Mouse (Mus musculus) ovary, postnatal 10 days (tissue): Measurements from ENCODE around the gene Abcg8.

Experiments used
- DNase-seq: peaks from one replicate; pipeline ENCODE4 v3.0.0; 2022; ENCODE audit warnings: low spot score

Gene Abcg8

GRCm38 (mm10) chr17:84709403-84709851 lies 33.3 kb downstream of the Abcg8 start:
- DNase-seq: no peak

DNA sequence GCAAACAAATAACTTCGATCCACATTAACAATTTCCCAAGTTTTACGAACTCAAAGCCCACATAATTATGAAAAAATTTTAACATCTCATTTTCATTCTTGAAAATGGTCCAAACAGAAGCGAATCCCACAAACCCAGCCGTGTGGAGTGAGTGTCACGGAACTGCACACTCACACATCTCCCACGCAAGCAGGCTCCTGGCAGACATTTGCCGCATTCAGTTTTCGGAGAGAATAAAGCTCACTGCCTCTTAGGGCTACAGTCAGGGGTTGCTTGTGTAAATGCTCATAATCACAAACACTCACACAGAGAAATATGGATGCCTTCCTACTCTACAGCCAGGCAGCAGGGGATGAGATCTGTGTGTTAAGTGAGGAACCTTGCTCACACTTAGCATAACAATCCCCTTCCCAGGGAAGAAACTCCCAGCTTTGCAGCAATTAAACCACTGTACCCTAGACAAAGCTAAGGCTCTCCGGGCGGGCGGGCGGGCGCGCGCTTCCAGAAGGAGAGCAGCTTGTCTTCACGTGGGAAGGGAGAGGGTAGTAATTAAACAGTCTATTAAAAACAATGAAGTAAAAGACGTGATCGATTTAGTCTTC lies 37.6 kb downstream of the Abcg8 start:
- no peak for DNase-seq

- DNase-seq: no peak
Observed at GRCm38 (mm10) chr17:84714930-84715329, 38.8 kb downstream of the Abcg8 start.

GRCm38 (mm10) chr17:84716252-84716872 lies 40.3 kb downstream of the Abcg8 start:
- DNase-seq: no peak

- no peak for DNase-seq
Observed at GRCm38 (mm10) chr17:84717416-84717815, 41.3 kb downstream of the Abcg8 start.

DNA sequence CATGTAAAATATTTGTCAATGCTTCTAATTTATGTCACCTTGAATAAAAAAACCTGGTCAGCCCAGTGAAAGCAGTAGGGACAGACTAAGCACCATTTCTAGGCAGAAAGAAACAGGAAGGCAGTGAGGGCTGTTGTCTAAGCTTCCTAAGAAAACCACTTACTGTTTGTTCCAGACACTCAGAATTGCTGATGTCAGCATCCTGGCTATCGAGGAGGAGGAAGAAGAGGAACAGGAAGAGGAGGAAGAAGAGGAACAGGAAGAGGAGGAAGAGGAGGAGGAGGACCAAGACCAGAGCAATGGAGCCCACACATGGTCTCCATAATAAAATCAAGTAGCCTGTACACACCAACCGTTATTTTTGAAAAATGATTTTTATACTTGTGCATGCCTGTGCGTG lies 43.0 kb downstream of the Abcg8 start:
- DNase-seq: no peak

- DNase-seq: no peak
Observed at GRCm38 (mm10) chr17:84724028-84724427, 47.9 kb downstream of the Abcg8 start.

DNA sequence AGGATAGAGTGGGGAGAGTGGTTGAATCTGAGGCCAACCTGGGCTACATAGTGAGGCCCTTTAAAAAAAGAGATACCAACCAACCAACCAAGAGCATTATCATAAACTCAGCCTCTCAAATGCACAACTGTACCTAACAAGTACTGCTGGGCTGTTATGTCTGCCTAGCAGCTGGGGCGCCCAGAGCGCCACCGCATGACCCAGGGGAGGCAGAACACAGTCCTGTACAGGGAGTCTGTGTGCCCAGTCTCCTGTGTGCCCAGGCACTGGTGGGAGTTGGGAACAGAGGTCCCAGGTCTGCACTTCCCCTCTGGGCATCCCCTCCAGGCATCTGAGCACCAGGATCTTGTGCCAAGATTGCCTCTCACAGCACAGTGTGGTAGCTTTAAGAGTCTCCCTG lies 49.1 kb downstream of the Abcg8 start:
- DNase-seq: no peak

- no peak for DNase-seq
Observed at GRCm38 (mm10) chr17:84728201-84728911, 52.3 kb downstream of the Abcg8 start.

DNA sequence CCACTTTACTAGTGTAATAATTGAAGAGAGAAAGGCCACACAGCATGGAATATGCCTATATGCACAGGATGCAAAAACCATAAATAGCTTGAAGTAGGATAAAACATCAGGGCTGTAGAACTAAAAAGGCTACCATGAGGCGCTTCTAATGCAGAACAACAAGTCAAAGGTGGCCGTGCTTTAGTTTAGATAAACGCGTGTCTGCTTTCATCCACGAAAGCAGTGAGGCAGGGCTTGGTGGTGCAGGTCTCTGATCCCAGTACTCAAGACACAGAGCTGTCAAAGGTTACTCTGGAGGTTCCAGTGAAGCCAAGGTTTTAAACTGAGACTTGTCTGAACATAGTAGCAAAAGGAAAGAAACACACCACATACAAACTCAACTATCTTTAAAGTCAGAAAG lies 53.0 kb downstream of the Abcg8 start:
- DNase-seq: no peak

GRCm38 (mm10) chr17:84731361-84731760 lies 55.3 kb downstream of the Abcg8 start:
- DNase-seq: no peak

- DNase-seq: no peak
Observed at GRCm38 (mm10) chr17:84732612-84733011, 56.5 kb downstream of the Abcg8 start.

DNA sequence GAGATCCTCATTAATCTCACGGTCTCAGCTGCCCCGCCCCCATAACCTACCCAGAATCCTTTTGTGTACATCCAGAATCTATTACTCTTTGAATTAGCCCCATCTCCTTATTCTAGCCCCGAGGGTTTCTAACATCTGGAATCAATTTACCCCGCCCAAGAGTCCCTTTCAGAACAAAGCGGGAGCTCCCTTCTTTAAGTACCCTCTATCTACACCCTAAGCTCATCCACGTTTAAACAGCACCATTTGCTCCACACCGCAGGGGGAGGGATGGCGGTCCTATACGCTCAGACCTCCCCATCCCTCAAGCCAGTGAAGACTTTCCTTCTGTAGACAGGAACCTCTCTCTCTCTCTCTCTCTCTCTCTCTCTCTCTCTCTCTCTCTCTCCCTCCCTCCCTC lies 60.6 kb downstream of the Abcg8 start:
- DNase-seq: no peak

GRCm38 (mm10) chr17:84738073-84738797 lies 62.1 kb downstream of the Abcg8 start:
- no peak for DNase-seq

DNA sequence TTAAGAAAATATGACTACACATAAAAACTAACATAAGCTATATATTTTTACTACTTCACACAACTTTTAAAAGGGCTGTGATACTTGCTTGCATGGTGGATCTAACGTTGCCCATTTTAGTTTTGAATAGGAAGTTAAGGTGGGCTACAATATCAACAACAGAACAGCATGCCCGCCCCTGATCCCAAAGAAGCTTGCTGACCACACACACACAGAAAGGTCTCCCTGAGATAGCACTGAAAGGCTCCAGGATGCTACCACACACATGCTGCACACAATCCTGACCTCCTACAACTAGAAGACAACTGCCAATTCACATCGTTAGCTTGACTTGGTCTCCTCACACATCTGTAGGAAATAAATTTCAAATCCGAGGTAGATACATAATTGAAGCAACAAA lies 68.2 kb downstream of the Abcg8 start:
- no peak for DNase-seq

GRCm38 (mm10) chr17:84745001-84745400 lies 68.9 kb downstream of the Abcg8 start:
- DNase-seq: no peak

DNA sequence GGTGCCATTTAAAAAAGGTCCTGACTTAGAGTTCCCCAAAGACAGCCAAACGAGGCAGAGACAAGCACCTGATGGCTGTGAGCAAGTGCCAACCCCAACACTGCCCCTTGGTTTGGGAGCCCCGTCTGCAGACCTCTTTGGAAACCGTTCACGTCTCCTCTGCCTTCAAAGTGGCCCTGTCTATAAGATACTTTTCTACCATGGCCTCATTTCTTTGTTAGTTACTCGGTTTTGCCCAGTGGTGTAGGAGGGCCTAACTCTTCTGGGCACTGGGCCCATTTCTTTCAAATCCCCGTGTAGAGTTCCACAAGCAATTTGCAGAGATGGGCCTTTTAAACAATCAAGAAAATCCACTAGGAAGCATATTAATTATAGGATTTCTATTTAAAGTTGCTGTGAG lies 71.1 kb downstream of the Abcg8 start:
- no peak for DNase-seq

GRCm38 (mm10) chr17:84748152-84748682 lies 72.1 kb downstream of the Abcg8 start:
- DNase-seq: no peak

DNA sequence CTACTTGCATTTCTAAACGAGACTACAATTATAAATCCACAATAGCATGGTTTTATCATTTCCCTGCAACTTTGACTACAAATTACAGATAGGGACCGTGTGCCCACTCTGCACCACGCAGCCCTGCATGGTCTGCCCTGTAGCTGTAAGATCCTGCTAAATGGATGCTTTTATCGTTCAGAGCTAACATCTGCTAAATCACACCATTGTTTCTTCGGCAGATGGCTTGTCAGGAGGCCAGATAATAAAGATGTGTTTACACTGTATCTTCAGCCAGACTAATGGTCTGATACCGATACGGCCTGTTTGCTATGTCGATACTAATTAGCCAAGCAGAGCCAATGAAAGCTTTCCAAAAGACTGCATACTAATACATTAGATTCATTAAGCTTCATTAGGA lies 73.2 kb downstream of the Abcg8 start:
- no peak for DNase-seq
